Mouse (Mus musculus) intestine, postnatal 0 days (tissue): ENCODE data around the gene Gnaz. TPM values are rescaled to one million over a fixed set of nuclear protein-coding genes. Genes with fewer than 3 reads are reported as not detected.
A peak's percentile ranks its signal among the peaks of the same experiment; 100 is the strongest.

Source experiments
- ATAC-seq: fragments of 200-750 bp; cut with Nextera tagmentation; 2 replicates; pipeline ENCODE4 v1.8.0; 2017; ENCODE audit warnings: mild to moderate bottlenecking, moderate TSS enrichment, moderate library complexity
- H3K27ac ChIP-seq: fragments of 300-500 bp; sonication (generic); 2 replicates; pipeline ENCODE4 v1.5.1; 2014; ENCODE audit warnings: mild to moderate bottlenecking, low read depth, low read length, moderate library complexity
- H3K27me3 ChIP-seq: fragments of 300-500 bp; sonication (generic); replicated peaks from 2 replicates; pipeline ENCODE4 v1.6.1; 2014; ENCODE audit warnings: low read length, mixed read lengths; ENCODE audit not compliant: control insufficient read depth, insufficient read depth
- H3K36me3 ChIP-seq: fragments of 300-500 bp; sonication (generic); 2 replicates; pipeline ENCODE4 v1.6.1; 2014; ENCODE audit warnings: mild to moderate bottlenecking, moderate library complexity; ENCODE audit not compliant: control insufficient read depth, insufficient read depth
- H3K4me1 ChIP-seq: fragments of 300-500 bp; sonication (generic); replicated peaks from 2 replicates; pipeline ENCODE4 v1.6.1; 2014; ENCODE audit warnings: antibody characterized with exemption, low read length, mixed read lengths; ENCODE audit not compliant: control insufficient read depth, insufficient read depth
- H3K4me2 ChIP-seq: fragments of 300-500 bp; sonication (generic); replicated peaks from 2 replicates; pipeline ENCODE4 v1.6.1; 2014; ENCODE audit warnings: low read depth, mild to moderate bottlenecking, moderate library complexity
- H3K4me3 ChIP-seq: fragments of 300-500 bp; sonication (generic); 2 replicates; pipeline ENCODE4 v1.5.1; 2014; ENCODE audit warnings: low read depth, low read length
- H3K9ac ChIP-seq: fragments of 300-500 bp; sonication (generic); 2 replicates; pipeline ENCODE4 v1.6.1; 2014; ENCODE audit warnings: mild to moderate bottlenecking, low read depth, low read length
- H3K9me3 ChIP-seq: fragments of 300-500 bp; sonication (generic); 2 replicates; pipeline ENCODE4 v1.6.1; 2016; ENCODE audit warnings: mixed run types; ENCODE audit not compliant: control insufficient read depth
- CTCF ChIP-seq: sonication (generic); IDR thresholded peaks from 2 replicates; pipeline ENCODE4 v1.5.1; 2016; ENCODE audit warnings: low read depth, mild to moderate bottlenecking, control low read depth, antibody characterized with exemption, moderate library complexity
- WGBS: fragments of 180-500 bp; shearing (Covaris S2); extraction: QIAGEN DNeasy Blood & Tissue Kit; methylation state at CpG from one replicate; pipeline ENCODE4 v1.1.7; 2014; 5-methylcytosine and 5-hydroxymethylcytosine counted together
- polyA plus RNA-seq: library from polyadenylated mRNA; unstranded; fragments of >200 nt; fragmentation: Nextera tagmentation; extraction: Ambion mirVana; gene quantifications from 2 replicates; pipeline ENCODE4 v1.2.1, GENCODE M21; 2015

The Gnaz gene
- polyA plus RNA-seq, 1 experiment from 2014 or later = 2.4 TPM

DNA sequence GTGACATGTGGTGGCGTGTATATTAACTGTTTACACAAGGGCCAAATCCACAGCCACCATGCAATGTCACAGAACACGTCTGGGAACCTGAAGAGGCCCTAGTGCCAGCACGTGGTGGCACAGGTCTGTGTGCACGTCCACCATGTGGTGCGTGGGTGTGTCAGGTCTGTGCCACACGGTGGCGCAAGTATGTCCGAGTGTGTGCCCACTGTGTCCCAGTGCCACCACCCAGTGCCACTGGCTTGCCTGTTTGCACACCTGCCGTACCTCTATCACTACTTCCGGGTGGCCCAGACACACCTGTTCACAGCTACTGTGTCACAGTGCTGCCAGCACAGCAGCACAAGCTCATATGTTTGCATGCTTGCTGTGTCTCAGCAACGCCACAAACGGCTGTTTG, 32.5 kb upstream of the Gnaz start:
- H3K27ac ChIP-seq = no peak overlapping the region
- H3K36me3 ChIP-seq = no peaks in the 10 kb centered on the region
- no peak overlapping the region for H3K4me3 ChIP-seq
- no peak overlapping the region for H3K9ac ChIP-seq
- H3K27me3 ChIP-seq = no peaks in the 10 kb centered on the region
- ATAC-seq = no peak; the same call in 1 of the 2 replicates
- H3K4me1 ChIP-seq = no peaks in the 10 kb centered on the region
- TF ChIP-seq CTCF = no peak
- no peak overlapping the region for H3K4me2 ChIP-seq
- H3K9me3 ChIP-seq = no peaks in the 10 kb centered on the region
- WGBS = 79% methylated on average over 12 of the region's 12 CpGs

DNA sequence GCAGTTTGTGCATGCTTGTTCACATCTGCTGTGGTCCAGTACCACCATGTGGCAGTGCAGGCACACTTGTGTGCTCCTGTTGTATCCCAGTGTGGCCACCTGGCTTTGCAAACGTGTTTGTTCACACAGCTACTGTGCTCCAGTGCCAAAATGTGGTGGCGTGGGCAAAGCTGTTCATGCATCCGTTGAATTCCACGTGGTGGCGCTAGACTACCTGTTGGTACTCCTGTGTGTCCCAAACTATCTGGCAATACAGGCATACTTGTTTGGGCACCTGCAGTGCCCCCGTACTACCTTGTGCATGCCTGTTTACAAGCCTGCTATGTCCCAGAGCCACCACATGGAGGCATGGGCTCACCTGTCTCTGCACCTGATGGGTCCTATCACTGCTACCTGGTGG, 32.0 kb upstream of the Gnaz start:
- Histone ChIP-seq H3K9ac (no peak overlapping the region), H3K27me3 (no peaks in the 10 kb centered on the region), H3K4me2 (no peak overlapping the region), H3K4me3 (no peak overlapping the region), H3K36me3 (no peaks in the 10 kb centered on the region), H3K4me1 (no peaks in the 10 kb centered on the region), H3K9me3 (no peaks in the 10 kb centered on the region), H3K27ac (no peak overlapping the region)
- peak; percentile 62 for TF ChIP-seq CTCF
- peak; percentile 11; the same call in 1 of the 2 replicates for ATAC-seq
- WGBS = 31% methylated on average over 6 of the region's 6 CpGs

DNA sequence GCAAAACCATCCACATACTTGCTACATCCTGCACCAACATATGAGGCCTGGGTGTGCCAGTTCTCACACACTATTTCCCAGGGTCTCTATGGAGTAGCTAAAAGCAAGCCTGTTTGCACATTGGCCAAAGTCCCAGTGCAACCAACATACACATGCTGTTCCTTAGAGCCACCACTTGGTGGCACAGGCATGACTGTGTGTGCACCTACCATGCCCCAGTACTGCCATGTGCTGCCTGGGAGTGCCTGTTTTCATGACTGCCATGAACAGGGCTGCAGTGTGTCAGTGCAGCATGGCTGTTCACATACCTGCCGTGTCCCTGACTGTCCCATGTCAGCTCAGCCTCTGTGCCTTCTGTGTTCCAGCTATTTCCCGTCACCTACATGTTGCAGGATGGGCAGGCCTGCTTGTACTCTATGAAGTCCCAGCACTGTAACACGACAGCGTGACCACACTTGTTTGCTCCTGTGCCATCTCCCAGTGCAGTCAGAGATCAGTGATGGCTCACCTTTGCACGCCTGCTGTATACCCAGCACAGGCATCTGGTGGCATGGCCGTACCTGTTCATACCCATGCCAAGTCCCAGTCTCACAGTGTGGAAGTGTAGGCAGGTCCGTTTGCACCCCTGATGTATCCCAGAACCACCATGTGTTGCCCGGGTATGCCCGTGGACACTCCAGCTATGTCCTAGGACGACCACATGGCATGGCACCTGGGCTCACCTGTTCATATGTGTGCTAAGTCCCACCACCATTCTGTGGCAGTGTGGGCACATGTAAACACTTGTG, 29.8 kb upstream of the Gnaz start:
- H3K4me3 ChIP-seq = no peak overlapping the region
- no peak overlapping the region for H3K4me2 ChIP-seq
- peak; percentile 89 for TF ChIP-seq CTCF
- 82% methylated on average over 10 of the region's 10 CpGs for WGBS
- no peak overlapping the region for H3K9ac ChIP-seq
- ATAC-seq = 0 out of 2 replicates have a peak, but pooled peaks have one; percentile 34
- H3K4me1 ChIP-seq = no peaks in the 10 kb centered on the region
- H3K27me3 ChIP-seq = no peaks in the 10 kb centered on the region
- H3K27ac ChIP-seq = no peak overlapping the region
- no peaks in the 10 kb centered on the region for H3K36me3 ChIP-seq
- H3K9me3 ChIP-seq = no peaks in the 10 kb centered on the region

DNA sequence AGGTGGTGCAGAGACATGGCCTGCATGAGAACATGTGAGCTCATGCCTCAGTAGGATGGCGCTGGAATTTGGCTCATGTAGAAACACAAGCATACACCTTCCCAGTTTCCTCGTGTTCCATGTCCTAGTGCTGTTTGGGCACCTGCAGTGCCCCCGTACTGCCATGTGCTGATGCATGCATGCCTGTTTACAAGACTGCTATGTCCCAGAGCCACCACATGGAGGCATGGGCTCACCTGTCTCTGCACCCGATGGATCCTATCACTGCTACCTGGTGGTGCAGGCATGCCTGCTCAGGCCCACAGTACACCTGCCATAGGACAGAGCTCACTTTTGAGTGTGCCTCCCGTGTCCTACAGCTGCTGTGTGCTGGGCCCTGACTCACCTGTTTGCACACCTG, 28.6 kb upstream of the Gnaz start:
- 52% methylated on average over 5 of the region's 5 CpGs for whole genome bisulfite sequencing

DNA sequence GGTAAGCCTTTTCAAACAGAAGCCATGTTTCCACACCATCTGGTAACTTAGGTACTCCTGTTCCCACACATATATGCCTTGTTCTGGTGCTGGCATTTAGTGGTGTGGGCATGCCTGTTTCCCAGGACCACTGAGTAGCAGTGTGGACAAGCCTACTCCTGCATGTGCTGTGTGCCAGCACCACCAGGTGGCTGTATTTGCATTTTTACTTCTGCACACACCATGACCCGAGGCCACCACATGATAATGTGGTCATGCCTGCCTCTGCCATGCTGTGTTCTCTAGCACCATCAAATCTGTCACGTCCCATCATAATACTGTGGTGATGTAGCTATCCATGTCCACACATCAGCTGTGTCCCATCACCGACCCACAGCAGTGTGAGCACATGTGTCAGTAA, 27.7 kb upstream of the Gnaz start:
- Histone ChIP-seq H3K4me1 (no peaks in the 10 kb centered on the region), H3K27me3 (no peaks in the 10 kb centered on the region), H3K9me3 (no peaks in the 10 kb centered on the region), H3K9ac (no peak overlapping the region), H3K27ac (no peak overlapping the region), H3K4me3 (no peak overlapping the region), H3K36me3 (no peaks in the 10 kb centered on the region), H3K4me2 (no peak overlapping the region)
- TF ChIP-seq CTCF = peak; percentile 55
- WGBS = 67% methylated on average over 3 of the region's 3 CpGs
- ATAC-seq = no peak

More for the DNA sequence above, 28.6 kb upstream of the Gnaz start:
- H3K27me3 ChIP-seq = no peaks in the 10 kb centered on the region
- H3K27ac ChIP-seq = no peak overlapping the region
- no peaks in the 10 kb centered on the region for H3K9me3 ChIP-seq
- no peak overlapping the region for H3K9ac ChIP-seq
- H3K36me3 ChIP-seq = no peaks in the 10 kb centered on the region
- TF ChIP-seq CTCF = peak; percentile 58
- no peak overlapping the region for H3K4me2 ChIP-seq
- no peak overlapping the region for H3K4me3 ChIP-seq
- ATAC-seq = no peak
- H3K4me1 ChIP-seq = no peaks in the 10 kb centered on the region

DNA sequence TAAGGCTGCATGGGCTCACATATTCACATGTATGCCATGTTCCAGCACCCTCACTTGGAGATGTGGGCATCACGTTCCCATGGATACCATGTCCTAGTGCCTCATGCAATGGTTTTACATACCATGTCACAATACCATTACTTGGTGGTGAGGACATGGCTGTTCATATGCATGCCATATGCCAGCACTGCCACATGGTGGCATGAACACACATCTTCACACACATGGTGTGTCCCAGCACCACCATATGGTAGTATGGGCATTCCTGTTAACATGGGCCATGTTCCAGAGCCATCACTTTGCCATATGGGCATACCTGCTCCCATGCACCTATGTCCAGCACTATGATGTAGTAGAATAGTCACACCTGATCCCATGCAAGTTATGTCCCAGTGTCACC, 26.2 kb upstream of the Gnaz start:
- Histone ChIP-seq H3K36me3 (no peaks in the 10 kb centered on the region), H3K27me3 (no peaks in the 10 kb centered on the region), H3K4me1 (no peaks in the 10 kb centered on the region), H3K9me3 (no peaks in the 10 kb centered on the region), H3K9ac (no peak overlapping the region), H3K4me2 (no peak overlapping the region), H3K4me3 (no peak overlapping the region), H3K27ac (no peak overlapping the region)
- WGBS = 84% methylated on average over 1 of the region's 1 CpGs
- ATAC-seq = no peak
- peak; percentile 28 for TF ChIP-seq CTCF
